In the genomic region with DNA sequence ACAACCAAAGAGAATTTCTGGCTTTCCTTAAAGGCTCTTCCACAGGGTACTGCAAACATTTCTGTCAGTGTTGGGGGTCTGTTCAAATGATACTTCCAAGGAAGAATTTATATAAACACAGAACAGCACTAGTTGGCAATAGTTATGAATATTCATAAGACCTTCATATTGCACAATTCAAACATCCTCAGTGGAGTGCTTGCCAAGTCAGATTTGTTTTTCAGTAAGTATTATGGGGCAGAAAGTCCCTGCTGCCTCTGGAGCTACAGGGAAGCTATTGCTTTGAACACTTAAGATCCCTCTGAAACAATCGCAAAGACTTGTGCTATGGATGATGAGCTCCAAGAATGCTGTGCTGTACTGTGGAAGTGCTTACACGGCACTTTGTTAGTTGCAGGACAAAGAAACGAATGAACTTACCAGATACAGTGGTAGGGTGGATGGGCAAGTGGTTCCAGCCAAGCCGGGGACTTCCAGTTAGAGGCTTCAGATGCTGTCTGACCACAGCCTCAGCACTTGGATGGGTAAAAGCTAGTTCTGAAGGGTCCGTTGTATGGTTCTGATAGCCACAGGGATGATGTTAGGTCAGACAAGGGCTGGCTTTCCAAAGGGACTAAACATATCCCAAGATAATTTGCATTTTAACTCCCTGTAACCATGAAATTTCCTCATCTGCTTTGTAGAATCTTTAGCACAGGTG, we compare ENCODE assay signal across 24 mouse cellular contexts. TPM values are rescaled to one million over a fixed set of nuclear protein-coding genes. Genes with fewer than 3 reads are reported as not detected.
"Had no signal": no experiment of that assay in that cellular context is flagged by ENCODE, and none has a peak within 500 bp of the region (broad histone marks: within the 10 kb centered on the region; RNA-seq: fewer than 3 reads in every experiment).

No protein-coding gene starts in this region.

- H3K27ac ChIP-seq: kidney, postnatal 0 days; layer of hippocampus, adult 2 months; limb, embryonic 10.5 days; limb, embryonic 13.5 days; liver, embryonic 12.5 days; liver, embryonic 15.5 days; lung, embryonic 15.5 days; macrophage; midbrain, embryonic 13.5 days; stomach, postnatal 0 days had no signal

- H3K9ac ChIP-seq: limb, embryonic 13.5 days; liver, embryonic 12.5 days; liver, embryonic 15.5 days; lung, embryonic 15.5 days; midbrain, embryonic 13.5 days had no signal

- ATAC-seq: intestine, postnatal 0 days; liver, embryonic 12.5 days; midbrain, embryonic 13.5 days had no signal

- H3K27me3 ChIP-seq: lung, embryonic 15.5 days had no signal

- H3K4me2 ChIP-seq: limb, embryonic 13.5 days; liver, embryonic 12.5 days; liver, embryonic 15.5 days; lung, embryonic 15.5 days; midbrain, embryonic 13.5 days had no signal

- H3K9me3 ChIP-seq: limb, embryonic 10.5 days; limb, embryonic 13.5 days; liver, embryonic 12.5 days; liver, embryonic 15.5 days; lung, embryonic 15.5 days; midbrain, embryonic 13.5 days had no signal

- H3K4me3 ChIP-seq: layer of hippocampus, adult 2 months; limb, embryonic 10.5 days; limb, embryonic 13.5 days; liver, embryonic 12.5 days; liver, embryonic 15.5 days; lung, embryonic 15.5 days; midbrain, embryonic 13.5 days had no signal

- H3K4me1 ChIP-seq: liver, embryonic 15.5 days had no signal

- H3K36me3 ChIP-seq: limb, embryonic 10.5 days; limb, embryonic 13.5 days; liver, embryonic 12.5 days; liver, embryonic 15.5 days; lung, embryonic 15.5 days; midbrain, embryonic 13.5 days had no signal

- DNase-seq: kidney, adult 2 months; kidney, postnatal 25 days; layer of hippocampus, adult 9-11 months; liver; right cerebral cortex, postnatal 4 days; thymus, adult 2 months; thymus, postnatal 36 days had no signal

RNA-seq across cellular contexts. Expression of gene Hrasls5, which starts 4.0 kb away (rescaled TPM):
- polyA plus RNA-seq: intestine, postnatal 0 days; kidney, embryonic 14.5 days; limb, embryonic 10.5 days; liver, embryonic 12.5 days; liver, embryonic 15.5 days; macrophage; midbrain, embryonic 13.5 days; midbrain, postnatal 0 days; neural tube, embryonic 11.5 days; neural tube, embryonic 14.5 days; stomach, embryonic 14.5 days; urinary bladder, adult 2 months had no signal

RNA-seq across cellular contexts. Expression of gene Lgals12, which starts 9.4 kb away (rescaled TPM):
- polyA plus RNA-seq: liver, embryonic 12.5 days; liver, embryonic 15.5 days; macrophage; neural tube, embryonic 11.5 days had no signal
